Mouse (Mus musculus) CD8-positive naive resting alpha-beta T cell, adult 2 months (primary cell): ENCODE data around the gene Sqstm1.

Experiments used
- DNase-seq, 2 experiments: peaks; one replicate each; pipeline ENCODE4 v3.0.0; 2022; ENCODE audit warnings: low read depth in 2 of 2, low spot score in 2 of 2

Sqstm1 gene

GRCm38 (mm10) chr11:50211322-50212059 is 864 bp upstream of the Sqstm1 start:
- DNase-seq: no peak

GRCm38 (mm10) chr11:50210101-50210504 is 524 bp downstream of the Sqstm1 start:
- DNase-seq: peak; percentile 84 to 92

- DNase-seq: no peak
These were observed 2.6 kb downstream of the Sqstm1 start for GRCm38 (mm10) chr11:50208039-50208438.

GRCm38 (mm10) chr11:50207344-50207743 is 3.3 kb downstream of the Sqstm1 start:
- DNase-seq: no peak

- DNase-seq: no peak
These were observed 4.6 kb downstream of the Sqstm1 start for GRCm38 (mm10) chr11:50206037-50206436.

- DNase-seq: no peak
These were observed 5.2 kb downstream of the Sqstm1 start for GRCm38 (mm10) chr11:50205434-50205833.

- no peak for DNase-seq
These were observed 7.3 kb downstream of the Sqstm1 start for GRCm38 (mm10) chr11:50203302-50203827.

- DNase-seq: no peak
These were observed 9.0 kb downstream of the Sqstm1 start for GRCm38 (mm10) chr11:50201590-50201989.

- DNase-seq: no peak
These were observed 10.0 kb downstream of the Sqstm1 start for GRCm38 (mm10) chr11:50200613-50201012.

- no peak for DNase-seq
These were observed 11.7 kb downstream of the Sqstm1 start for GRCm38 (mm10) chr11:50198916-50199315.

GRCm38 (mm10) chr11:50198219-50198846 is 12.3 kb downstream of the Sqstm1 start:
- no peak for DNase-seq

GRCm38 (mm10) chr11:50197500-50197899 is 13.1 kb downstream of the Sqstm1 start:
- no peak for DNase-seq

- DNase-seq: no peak
These were observed 15.8 kb downstream of the Sqstm1 start for GRCm38 (mm10) chr11:50194793-50195192.

GRCm38 (mm10) chr11:50194070-50194469 is 16.6 kb downstream of the Sqstm1 start:
- DNase-seq: no peak

GRCm38 (mm10) chr11:50192278-50192677 is 18.3 kb downstream of the Sqstm1 start:
- DNase-seq: no peak

GRCm38 (mm10) chr11:50190362-50190761 is 20.3 kb downstream of the Sqstm1 start:
- no peak for DNase-seq

GRCm38 (mm10) chr11:50188682-50189081 is 21.9 kb downstream of the Sqstm1 start:
- DNase-seq: no peak

GRCm38 (mm10) chr11:50184788-50185187 is 25.8 kb downstream of the Sqstm1 start:
- no peak for DNase-seq

- no peak for DNase-seq
These were observed 27.9 kb downstream of the Sqstm1 start for GRCm38 (mm10) chr11:50182702-50183101.

- DNase-seq: no peak
These were observed 30.0 kb downstream of the Sqstm1 start for GRCm38 (mm10) chr11:50180478-50181231.

GRCm38 (mm10) chr11:50178532-50179488 is 31.8 kb downstream of the Sqstm1 start:
- no peak for DNase-seq
